Mouse (Mus musculus) forebrain, embryonic 12.5 days (tissue): ENCODE measurements around the gene Arhgap18. TPM values are rescaled to one million over a fixed set of nuclear protein-coding genes. Genes with fewer than 3 reads are reported as not detected.

Source experiments
- ATAC-seq: fragments of 200-750 bp; cut with Nextera tagmentation; 2 replicates; pipeline ENCODE4 v1.8.0; 2017; ENCODE audit warnings: moderate TSS enrichment; ENCODE audit not compliant: low FRiP score
- H3K27ac ChIP-seq: fragments of 300-500 bp; sonication (generic); 2 replicates; pipeline ENCODE4 v1.5.1; 2016; ENCODE audit warnings: mild to moderate bottlenecking
- H3K27me3 ChIP-seq: fragments of 300-500 bp; sonication (generic); 2 replicates; pipeline ENCODE4 v1.6.1; 2016; ENCODE audit warnings: mild to moderate bottlenecking
- H3K36me3 ChIP-seq: fragments of 300-500 bp; sonication (generic); replicated peaks from 2 replicates; pipeline ENCODE4 v1.6.1; 2016; ENCODE audit warnings: mild to moderate bottlenecking
- H3K4me1 ChIP-seq: fragments of 300-500 bp; sonication (generic); 2 replicates; pipeline ENCODE4 v1.6.1; 2016
- H3K4me2 ChIP-seq: fragments of 300-500 bp; sonication (generic); 2 replicates; pipeline ENCODE4 v1.6.1; 2016; ENCODE audit warnings: mild to moderate bottlenecking, moderate library complexity
- H3K4me3 ChIP-seq: fragments of 300-500 bp; sonication (generic); replicated peaks from 2 replicates; pipeline ENCODE4 v1.5.1; 2016; ENCODE audit warnings: mild to moderate bottlenecking
- H3K9ac ChIP-seq: fragments of 300-500 bp; sonication (generic); 2 replicates; pipeline ENCODE4 v1.6.1; 2016; ENCODE audit warnings: mild to moderate bottlenecking
- H3K9me3 ChIP-seq: fragments of 300-500 bp; sonication (generic); 2 replicates; pipeline ENCODE4 v1.6.1; 2016
- whole genome bisulfite sequencing: fragments of 180-500 bp; shearing (Covaris S2); methylation state at CpG from one replicate; pipeline ENCODE4 v1.1.7; 2016; 5-methylcytosine and 5-hydroxymethylcytosine counted together
- polyA plus RNA-seq: library from polyadenylated mRNA; unstranded; fragments of >200 nt; fragmentation: Nextera tagmentation; extraction: Ambion mirVana; gene quantifications from 2 replicates; pipeline ENCODE4 v1.2.1, GENCODE M21; 2016

Arhgap18 gene
- polyA plus RNA-seq = 17.9 and 21.7 TPM in 2 replicates

DNA sequence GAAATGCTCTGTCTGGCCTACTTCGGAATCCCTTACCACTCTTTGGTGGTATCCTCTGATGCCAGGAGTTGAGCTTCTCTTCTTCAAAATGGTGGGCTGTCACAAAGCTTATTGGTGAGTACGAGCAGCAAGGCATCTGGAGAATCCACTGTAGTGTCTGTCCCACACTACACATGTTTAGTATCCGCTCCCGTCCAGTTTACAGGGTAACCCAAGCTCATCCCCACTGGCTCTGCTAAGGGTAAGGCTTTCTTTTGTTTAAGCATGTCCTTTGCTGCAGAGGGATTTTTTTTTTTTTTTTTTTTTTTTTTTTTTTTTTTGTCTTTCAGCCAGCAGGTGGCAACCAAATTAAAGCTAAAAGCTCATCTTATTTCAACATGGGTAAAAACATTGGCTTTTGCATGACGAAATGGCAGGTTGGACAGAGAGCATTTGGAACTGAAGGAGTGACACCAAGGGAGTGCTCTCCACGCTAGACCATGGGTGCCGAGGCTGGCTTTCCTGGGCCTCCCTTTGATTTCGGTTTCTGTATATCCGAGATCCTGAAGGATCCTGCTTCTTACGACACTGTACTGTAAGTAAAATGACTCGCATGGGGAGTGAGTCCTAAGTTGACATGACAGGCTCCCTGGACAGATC is at the start of gene Arhgap18:
Arhgap18 (plus strand) TSS at position 493 of the 639 bp plus-strand sequence.
- peak; percentile 69 for ATAC-seq
- 73% methylated on average over 11 of the region's 11 CpGs for WGBS
- H3K9me3 ChIP-seq = no peaks in the 10 kb centered on the region
- peak within 1 kb of the TSS; percentile 24 for H3K4me2 ChIP-seq
- 0 out of 2 replicates have a peak, but pooled peaks cover 6% of the 10 kb centered on the region for H3K4me1 ChIP-seq
- H3K36me3 ChIP-seq = no peaks in the 10 kb centered on the region
- H3K4me3 ChIP-seq = no peak within 1 kb of the TSS
- peak within 1 kb of the TSS; percentile 65; the same call in 1 of the 2 replicates for H3K27ac ChIP-seq
- H3K9ac ChIP-seq = no peak within 1 kb of the TSS
- H3K27me3 ChIP-seq = no peaks in the 10 kb centered on the region

DNA sequence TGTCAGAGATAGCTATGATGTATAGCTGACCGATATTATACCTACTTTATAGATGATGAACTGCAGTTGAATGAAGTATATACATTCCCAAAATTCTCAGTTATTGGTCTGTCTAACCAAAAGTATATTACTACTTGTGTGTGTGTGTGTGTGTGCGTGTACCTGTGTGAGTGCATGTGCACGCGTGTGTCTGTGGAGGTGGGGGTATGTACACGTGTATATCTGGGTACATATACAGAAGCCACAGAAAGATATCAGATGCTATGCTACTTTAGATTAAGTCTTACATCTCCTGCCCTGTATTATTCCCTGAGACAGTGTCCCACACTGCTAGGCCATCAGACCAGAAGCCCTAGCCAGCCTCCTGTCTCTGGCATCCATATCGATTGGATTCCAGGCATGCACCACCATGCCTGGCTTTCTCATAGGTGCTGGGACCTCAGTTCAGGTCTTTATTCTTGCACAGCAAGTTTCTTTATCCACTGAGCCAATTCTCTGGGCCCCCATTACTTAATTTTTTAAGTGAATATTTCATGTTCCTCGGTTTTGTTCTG is 42.7 kb upstream of the Arhgap18 start:
- WGBS = 96% methylated on average over 7 of the region's 7 CpGs
- Histone ChIP-seq H3K27me3 (no peaks in the 10 kb centered on the region), H3K27ac (no peak overlapping the region), H3K4me1 (no peaks in the 10 kb centered on the region), H3K9ac (no peak overlapping the region), H3K9me3 (no peaks in the 10 kb centered on the region), H3K4me2 (no peak overlapping the region), H3K36me3 (no peaks in the 10 kb centered on the region), H3K4me3 (no peak overlapping the region)
- peak; percentile 40; the same call in 1 of the 2 replicates for ATAC-seq

DNA sequence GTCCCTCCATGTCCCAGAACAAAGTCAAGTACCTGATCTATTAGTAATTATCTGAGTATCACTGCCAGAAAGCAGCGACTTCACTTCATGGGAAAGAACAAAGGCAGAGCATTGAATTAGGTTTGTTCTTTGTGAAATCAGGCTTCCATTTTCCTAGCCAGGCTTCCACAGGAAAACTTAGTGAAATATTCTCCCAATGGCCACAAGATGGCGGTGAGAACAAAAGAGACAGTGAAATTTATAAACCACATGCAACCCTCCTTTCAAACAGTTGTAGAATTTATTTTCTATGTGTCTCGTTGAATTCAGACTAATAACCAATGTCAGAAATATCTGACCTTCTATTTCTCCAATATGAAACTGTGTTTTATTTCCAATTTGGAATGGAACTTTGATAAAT is 42.2 kb upstream of the Arhgap18 start:
- Histone ChIP-seq H3K27ac (no peak overlapping the region), H3K36me3 (no peaks in the 10 kb centered on the region), H3K4me2 (no peak overlapping the region), H3K9ac (no peak overlapping the region), H3K4me1 (no peaks in the 10 kb centered on the region), H3K4me3 (no peak overlapping the region), H3K9me3 (no peaks in the 10 kb centered on the region), H3K27me3 (no peaks in the 10 kb centered on the region)
- 3% methylated on average over 3 of the region's 3 CpGs for WGBS
- peak; percentile 44 for ATAC-seq

DNA sequence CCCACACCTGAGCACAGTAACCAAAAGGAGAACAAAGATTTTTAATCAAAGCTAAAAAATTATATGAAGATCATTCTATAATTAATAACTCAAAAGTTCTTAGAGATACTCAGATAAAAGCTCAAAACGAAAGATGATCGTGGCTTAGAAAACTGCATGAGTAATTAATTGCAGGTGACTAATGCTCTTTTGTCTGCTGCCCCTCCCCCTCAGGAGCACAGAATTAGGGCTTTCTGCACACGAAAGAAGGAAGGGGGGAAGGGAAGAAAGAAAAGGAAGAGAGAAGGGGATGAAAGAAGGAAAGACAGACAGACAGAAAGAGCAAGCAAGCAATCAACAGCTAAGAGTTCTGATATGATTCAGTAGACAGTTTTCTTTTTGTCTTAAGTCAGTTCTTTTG is 39.2 kb upstream of the Arhgap18 start:
- H3K27me3 ChIP-seq = no peaks in the 10 kb centered on the region
- no peak overlapping the region for H3K27ac ChIP-seq
- H3K4me3 ChIP-seq = no peak overlapping the region
- H3K4me1 ChIP-seq = no peaks in the 10 kb centered on the region
- H3K9ac ChIP-seq = no peak overlapping the region
- H3K9me3 ChIP-seq = no peaks in the 10 kb centered on the region
- ATAC-seq = no peak
- 41% methylated on average over 3 of the region's 3 CpGs for WGBS
- H3K4me2 ChIP-seq = no peak overlapping the region
- no peaks in the 10 kb centered on the region for H3K36me3 ChIP-seq

DNA sequence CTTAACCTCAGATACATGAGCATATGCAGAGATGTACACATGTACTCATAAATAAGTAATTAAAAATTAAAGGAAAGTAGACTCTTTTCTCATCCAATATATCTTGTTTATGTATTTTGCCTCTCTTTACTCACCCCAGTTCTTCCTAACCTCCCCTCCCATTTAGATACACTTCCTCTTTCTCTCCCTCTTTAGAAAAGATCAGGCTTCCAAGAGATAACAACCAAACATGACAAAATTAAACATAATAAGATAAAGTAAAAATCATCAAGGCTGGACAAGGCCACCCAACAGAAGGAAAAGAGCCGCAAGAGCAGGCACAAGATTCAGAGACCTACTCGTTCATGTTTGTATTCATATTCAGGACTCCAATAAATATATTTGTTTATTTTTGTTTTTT is 28.5 kb upstream of the Arhgap18 start:
- no peaks in the 10 kb centered on the region for H3K27me3 ChIP-seq
- WGBS = 93% methylated on average over 2 of the region's 2 CpGs
- no peak overlapping the region for H3K9ac ChIP-seq
- H3K4me3 ChIP-seq = no peak overlapping the region
- H3K27ac ChIP-seq = no peak overlapping the region
- no peaks in the 10 kb centered on the region for H3K36me3 ChIP-seq
- no peak for ATAC-seq
- H3K9me3 ChIP-seq = no peaks in the 10 kb centered on the region
- no peak overlapping the region for H3K4me2 ChIP-seq
- H3K4me1 ChIP-seq = no peaks in the 10 kb centered on the region

DNA sequence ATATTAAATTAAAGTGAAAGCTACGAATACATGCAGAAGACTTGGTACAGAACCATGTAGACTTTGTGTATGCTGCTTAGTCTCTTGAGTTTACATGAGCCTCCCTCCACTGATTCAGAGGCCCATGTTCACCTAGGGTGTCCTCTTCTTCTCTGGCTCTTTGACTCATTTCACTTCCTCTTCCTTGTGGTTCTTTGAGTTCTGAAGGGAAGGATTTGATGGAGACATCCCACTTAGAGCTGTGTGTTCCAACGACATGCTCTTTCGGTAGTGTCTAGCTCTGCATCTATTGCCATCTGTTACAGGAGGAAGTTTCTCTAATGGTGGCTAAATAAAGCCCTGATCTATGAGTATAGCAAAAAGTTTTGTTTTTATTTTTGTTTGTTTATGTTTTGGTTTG is 28.0 kb upstream of the Arhgap18 start:
- ATAC-seq = no peak
- Histone ChIP-seq H3K9me3 (no peaks in the 10 kb centered on the region), H3K4me2 (no peak overlapping the region), H3K27me3 (no peaks in the 10 kb centered on the region), H3K4me1 (no peaks in the 10 kb centered on the region), H3K36me3 (no peaks in the 10 kb centered on the region), H3K27ac (no peak overlapping the region), H3K9ac (no peak overlapping the region), H3K4me3 (no peak overlapping the region)
- 92% methylated on average over 3 of the region's 3 CpGs for WGBS

DNA sequence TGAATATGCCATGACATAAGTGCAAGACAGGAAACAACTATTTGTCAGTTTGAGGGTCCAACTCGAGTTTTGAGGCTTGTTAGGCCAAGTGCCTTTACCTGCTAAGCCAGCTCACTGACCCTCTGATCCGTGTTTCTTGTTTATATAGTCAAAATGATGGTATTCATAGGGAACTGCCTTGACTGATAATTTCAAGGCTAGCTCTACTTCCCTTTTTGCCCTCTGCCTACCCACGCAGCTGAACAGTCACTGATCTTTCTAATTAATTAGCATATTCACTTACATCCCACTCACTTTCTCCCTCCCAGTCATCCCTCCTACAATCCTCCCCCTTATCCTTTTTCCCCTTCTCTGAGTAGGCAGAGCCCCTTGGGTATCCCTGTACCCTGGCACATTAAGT is 2.4 kb upstream of the Arhgap18 start:
- Histone ChIP-seq H3K9me3 (no peaks in the 10 kb centered on the region), H3K4me1 (0 out of 2 replicates have a peak, but pooled peaks cover 6% of the 10 kb centered on the region), H3K4me2 (no peak overlapping the region), H3K27me3 (no peaks in the 10 kb centered on the region), H3K27ac (no peak overlapping the region), H3K36me3 (no peaks in the 10 kb centered on the region), H3K9ac (no peak overlapping the region), H3K4me3 (no peak overlapping the region)
- no peak for ATAC-seq
- 87% methylated on average over 3 of the region's 3 CpGs for WGBS

DNA sequence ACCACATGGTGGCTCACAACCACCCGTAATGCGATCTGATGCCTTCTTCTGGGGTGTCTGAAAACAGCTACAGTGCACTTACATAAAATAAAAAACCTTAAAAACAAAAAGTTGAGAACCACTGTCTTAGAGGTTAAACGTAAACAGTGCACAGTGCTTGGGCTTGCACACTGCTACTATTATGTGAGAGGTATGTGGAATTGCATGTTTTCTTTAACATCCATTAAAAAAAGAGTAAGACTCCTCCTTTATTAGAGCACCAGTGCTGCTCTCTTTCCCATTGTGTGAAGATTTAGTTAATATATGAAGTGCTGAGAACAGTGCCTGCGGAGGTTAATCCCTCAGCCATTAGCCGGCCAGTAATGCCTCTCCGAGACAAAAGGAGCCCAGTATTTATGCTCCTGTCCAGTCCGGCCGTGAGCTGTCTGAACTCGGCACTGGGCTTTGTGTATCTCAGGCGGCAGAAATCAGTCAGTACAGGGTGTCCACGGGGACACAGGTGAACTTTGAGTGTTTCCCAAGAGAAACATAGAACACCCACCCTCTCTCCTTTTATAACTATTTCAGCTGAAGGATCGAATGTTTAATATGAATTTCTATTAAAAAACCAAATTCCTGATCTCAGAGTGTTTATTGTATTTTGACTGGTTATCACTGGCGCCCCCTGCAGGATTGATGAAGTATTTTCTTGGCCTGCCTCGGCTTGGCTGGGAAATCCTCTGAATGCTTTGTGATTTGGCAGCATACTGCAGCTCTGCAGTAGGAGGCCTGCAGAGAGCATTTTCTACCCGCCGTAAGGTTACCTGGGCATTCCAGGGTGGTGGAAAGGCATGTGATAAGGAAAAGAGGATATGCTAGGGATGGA is 925 bp upstream of the Arhgap18 start:
- 28% methylated on average over 16 of the region's 16 CpGs for WGBS
- 0 out of 2 replicates have a peak, but pooled peaks cover 6% of the 10 kb centered on the region for H3K4me1 ChIP-seq
- H3K4me2 ChIP-seq = peak overlapping the region; percentile 24
- no peaks in the 10 kb centered on the region for H3K9me3 ChIP-seq
- no peaks in the 10 kb centered on the region for H3K36me3 ChIP-seq
- no peaks in the 10 kb centered on the region for H3K27me3 ChIP-seq
- H3K4me3 ChIP-seq = no peak overlapping the region
- H3K9ac ChIP-seq = no peak overlapping the region
- ATAC-seq = peak; percentile 81
- H3K27ac ChIP-seq = peak overlapping the region; percentile 65; the same call in 1 of the 2 replicates

DNA sequence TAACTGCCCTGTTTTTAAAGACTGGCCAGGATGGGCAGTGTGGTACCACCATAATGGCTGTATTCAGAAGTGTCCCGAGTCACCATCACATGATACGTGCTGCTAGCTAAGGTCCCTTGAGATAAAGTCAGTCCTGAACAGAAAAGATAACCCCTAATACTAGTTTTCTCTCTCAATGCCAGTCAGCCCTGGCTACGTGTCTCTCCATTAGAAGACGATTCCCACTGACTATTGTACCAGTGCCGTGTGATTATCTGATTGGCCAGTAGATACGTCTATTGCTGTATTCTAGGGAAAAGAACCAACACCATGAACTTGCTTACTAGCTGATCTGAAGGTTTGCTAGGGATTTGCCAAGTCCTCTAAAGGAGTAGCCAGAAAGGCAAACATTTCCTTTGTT is 785 bp downstream of the Arhgap18 start:
- H3K4me2 ChIP-seq = no peak overlapping the region
- H3K36me3 ChIP-seq = no peaks in the 10 kb centered on the region
- H3K27ac ChIP-seq = no peak overlapping the region
- H3K4me3 ChIP-seq = no peak overlapping the region
- 94% methylated on average over 6 of the region's 6 CpGs for WGBS
- ATAC-seq = no peak
- peaks cover 6% of the 10 kb centered on the region; the same call in 1 of the 2 replicates for H3K4me1 ChIP-seq
- H3K9me3 ChIP-seq = no peaks in the 10 kb centered on the region
- H3K9ac ChIP-seq = no peak overlapping the region
- H3K27me3 ChIP-seq = no peaks in the 10 kb centered on the region

DNA sequence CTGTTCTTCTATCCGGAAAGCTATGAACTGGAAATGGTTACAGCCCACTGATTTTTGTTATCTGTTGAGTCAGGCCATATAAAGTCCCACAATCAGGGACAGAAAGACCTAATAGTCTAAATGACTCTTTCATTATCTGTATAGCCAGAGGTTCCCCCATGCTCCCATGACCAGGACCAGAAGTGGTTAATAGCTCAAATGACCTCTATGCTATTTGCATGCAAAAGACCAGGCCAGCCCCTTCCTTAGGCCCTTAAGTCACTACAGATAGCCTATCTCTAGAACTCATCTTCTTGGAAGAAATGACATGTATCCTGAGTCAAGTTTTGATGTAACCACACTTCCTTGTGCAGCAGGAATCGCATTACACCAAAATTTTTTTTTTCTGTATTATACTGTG is 4.0 kb downstream of the Arhgap18 start:
- no peak for ATAC-seq
- no peaks in the 10 kb centered on the region for H3K27me3 ChIP-seq
- H3K4me2 ChIP-seq = no peak overlapping the region
- H3K27ac ChIP-seq = no peak overlapping the region
- H3K4me1 ChIP-seq = peaks cover 10% of the 10 kb centered on the region
- H3K36me3 ChIP-seq = no peaks in the 10 kb centered on the region
- H3K4me3 ChIP-seq = no peak overlapping the region
- no peak overlapping the region for H3K9ac ChIP-seq
- no peaks in the 10 kb centered on the region for H3K9me3 ChIP-seq
- 85% methylated on average over 2 of the region's 2 CpGs for WGBS

DNA sequence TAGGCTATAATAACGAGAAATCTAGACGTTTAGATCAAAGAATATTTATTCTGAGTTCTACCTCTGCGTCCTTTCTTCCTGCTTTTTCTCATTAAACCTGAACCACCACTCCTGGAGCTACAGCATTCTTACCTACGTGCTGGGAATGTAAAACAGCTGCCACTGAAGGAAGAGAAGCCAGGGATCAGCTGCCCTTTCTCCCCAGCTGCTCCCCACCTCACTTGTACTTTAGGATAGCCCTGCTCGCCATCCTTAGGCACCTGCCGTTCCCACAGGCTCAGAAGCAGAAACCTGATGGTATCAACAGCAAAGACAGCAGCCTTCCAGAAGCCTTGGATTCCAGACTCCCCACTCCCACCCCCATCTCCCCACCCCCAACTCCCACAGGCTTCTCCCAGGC is 6.2 kb downstream of the Arhgap18 start:
- Histone ChIP-seq H3K9ac (no peak overlapping the region), H3K9me3 (no peaks in the 10 kb centered on the region), H3K27ac (no peak overlapping the region), H3K27me3 (no peaks in the 10 kb centered on the region), H3K4me2 (no peak overlapping the region), H3K4me3 (no peak overlapping the region), H3K36me3 (no peaks in the 10 kb centered on the region), H3K4me1 (peaks cover 4% of the 10 kb centered on the region)
- ATAC-seq = 0 out of 2 replicates have a peak, but pooled peaks have one; percentile 27
- 48% methylated on average over 6 of the region's 6 CpGs for WGBS

DNA sequence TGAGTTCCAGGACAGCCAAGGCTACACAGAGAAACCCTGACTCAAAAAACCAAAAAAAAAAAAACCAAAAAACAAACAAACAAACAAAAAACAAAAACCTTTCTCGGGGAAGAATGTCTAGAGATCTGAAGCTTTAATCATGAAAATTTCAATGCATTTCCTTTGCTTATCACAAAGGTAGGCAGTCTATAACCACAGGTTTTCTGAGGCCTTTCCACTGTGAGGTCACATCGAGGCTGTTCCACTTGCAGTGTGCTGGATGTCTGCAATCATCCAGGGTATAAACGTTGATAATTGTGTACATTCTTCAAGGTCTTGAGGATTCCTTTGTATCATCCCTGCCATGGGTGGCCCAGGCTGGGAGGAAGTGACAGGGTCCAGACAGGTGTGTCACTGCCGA is 7.9 kb downstream of the Arhgap18 start:
- H3K4me1 ChIP-seq = peaks cover 4% of the 10 kb centered on the region
- H3K9ac ChIP-seq = no peak overlapping the region
- H3K9me3 ChIP-seq = no peaks in the 10 kb centered on the region
- H3K27ac ChIP-seq = no peak overlapping the region
- no peak overlapping the region for H3K4me3 ChIP-seq
- H3K27me3 ChIP-seq = no peaks in the 10 kb centered on the region
- H3K36me3 ChIP-seq = no peaks in the 10 kb centered on the region
- 90% methylated on average over 4 of the region's 4 CpGs for WGBS
- H3K4me2 ChIP-seq = no peak overlapping the region
- no peak for ATAC-seq
